In genomic region chr1:104917307-104917836, GRCm38 (mm10) we compare ENCODE assay signal across 18 mouse cellular contexts.
"Had no signal": no experiment of that assay in that cellular context is flagged by ENCODE, and none has a peak within 500 bp of the region (broad histone marks: within the 10 kb centered on the region; RNA-seq: fewer than 3 reads in every experiment).

No protein-coding gene starts in this region.

- DNase-seq: kidney, adult 11 months; kidney, adult 9 months; kidney, postnatal 36 days; layer of hippocampus, adult 9-11 months; liver; liver, embryonic 13.5 days; liver, postnatal 0 days; lung, postnatal 14 days; right cerebral cortex, postnatal 14 days; thymus, adult 2 months; thymus, postnatal 25 days had no signal

- H3K36me3 ChIP-seq: limb, embryonic 12.5 days; liver, embryonic 13.5 days; lung, embryonic 15.5 days; neural tube, embryonic 12.5 days; stomach, embryonic 15.5 days had no signal

- H3K9me3 ChIP-seq: limb, embryonic 12.5 days; liver, embryonic 13.5 days; lung, embryonic 15.5 days; neural tube, embryonic 12.5 days; stomach, embryonic 15.5 days had no signal

- H3K27me3 ChIP-seq: limb, embryonic 12.5 days; liver, embryonic 13.5 days; lung, embryonic 15.5 days; megakaryocyte, embryonic 14.5 days; neural tube, embryonic 12.5 days; stomach, embryonic 15.5 days had no signal

- H3K9ac ChIP-seq: limb, embryonic 12.5 days; liver, embryonic 13.5 days; liver, postnatal 0 days; lung, embryonic 15.5 days; neural tube, embryonic 12.5 days; stomach, embryonic 15.5 days had no signal

- H3K4me3 ChIP-seq: limb, embryonic 12.5 days; liver, embryonic 13.5 days; lung, embryonic 15.5 days; megakaryocyte, embryonic 14.5 days; neural tube, embryonic 12.5 days; stomach, embryonic 15.5 days had no signal

- H3K4me2 ChIP-seq: limb, embryonic 12.5 days; liver, embryonic 13.5 days; lung, embryonic 15.5 days; neural tube, embryonic 12.5 days; stomach, embryonic 15.5 days had no signal

- H3K4me1 ChIP-seq: liver, embryonic 13.5 days; lung, embryonic 15.5 days; megakaryocyte, embryonic 14.5 days; neural tube, embryonic 12.5 days; stomach, embryonic 15.5 days had no signal

- ATAC-seq: liver, postnatal 0 days had no signal

- H3K27ac ChIP-seq: kidney, postnatal 0 days; limb, embryonic 12.5 days; liver, embryonic 13.5 days; lung, embryonic 15.5 days; macrophage; neural tube, embryonic 12.5 days; stomach, embryonic 15.5 days had no signal
